Mouse (Mus musculus): ENCODE results near the gene Cpn1. TPM values are rescaled to one million over a fixed set of nuclear protein-coding genes. Genes with fewer than 3 reads are reported as not detected.

Cpn1 gene
- polyA plus RNA-seq, 1 experiment from 2014 or later, result 0.24 TPM

- Histone ChIP-seq H3K4me3 (ENCODE audit: low read depth, low read length) (no peak overlapping the region), H3K9me3 (replicated peaks; ENCODE audit: control insufficient read depth, low read length) (no peaks in the 10 kb centered on the region), H3K27me3 (replicated peaks; ENCODE audit: control insufficient read depth, insufficient read depth, low read length) (no peaks in the 10 kb centered on the region), H3K36me3 (ENCODE audit: control insufficient read depth, insufficient read depth, low read length) (no peaks in the 10 kb centered on the region), H3K9ac (ENCODE audit: low read length) (no peak overlapping the region), H3K27ac (ENCODE audit: low read depth, low read length) (no peak overlapping the region), H3K4me2 (ENCODE audit: low read length) (no peak overlapping the region), H3K4me1 (ENCODE audit: control insufficient read depth, insufficient read depth, low read length) (no peaks in the 10 kb centered on the region)
- no peak for DNase-seq (ENCODE audit: low spot score)
- 95% methylated on average over 4 of the region's 4 CpGs for WGBS
- no peak for ATAC-seq
These were observed 35.1 kb upstream of the Cpn1 start for GRCm38 (mm10) chr19:44021502-44021901.

GRCm38 (mm10) chr19:44019739-44020138 is 33.4 kb upstream of the Cpn1 start:
- Histone ChIP-seq H3K9me3 (replicated peaks; ENCODE audit: control insufficient read depth, low read length) (no peaks in the 10 kb centered on the region), H3K4me2 (ENCODE audit: low read length) (no peak overlapping the region), H3K4me3 (ENCODE audit: low read depth, low read length) (no peak overlapping the region), H3K9ac (ENCODE audit: low read length) (no peak overlapping the region), H3K27me3 (replicated peaks; ENCODE audit: control insufficient read depth, insufficient read depth, low read length) (no peaks in the 10 kb centered on the region), H3K36me3 (ENCODE audit: control insufficient read depth, insufficient read depth, low read length) (no peaks in the 10 kb centered on the region), H3K4me1 (ENCODE audit: control insufficient read depth, insufficient read depth, low read length) (no peaks in the 10 kb centered on the region), H3K27ac (ENCODE audit: low read depth, low read length) (no peak overlapping the region)
- ATAC-seq, result no peak
- DNase-seq (ENCODE audit: low spot score), result no peak
- 50% methylated on average over 7 of the region's 7 CpGs for WGBS

GRCm38 (mm10) chr19:44013862-44014261 is 27.5 kb upstream of the Cpn1 start:
- ATAC-seq (no peak), DNase-seq (ENCODE audit: low spot score) (no peak)
- H3K4me1 ChIP-seq (ENCODE audit: control insufficient read depth, insufficient read depth, low read length), result no peaks in the 10 kb centered on the region
- H3K27me3 ChIP-seq (replicated peaks; ENCODE audit: control insufficient read depth, insufficient read depth, low read length), result no peaks in the 10 kb centered on the region
- H3K9ac ChIP-seq (ENCODE audit: low read length), result no peak overlapping the region
- no peak overlapping the region for H3K4me3 ChIP-seq (ENCODE audit: low read depth, low read length)
- 89% methylated on average over 6 of the region's 6 CpGs for WGBS
- no peak overlapping the region for H3K27ac ChIP-seq (ENCODE audit: low read depth, low read length)
- H3K4me2 ChIP-seq (ENCODE audit: low read length), result no peak overlapping the region
- H3K9me3 ChIP-seq (replicated peaks; ENCODE audit: control insufficient read depth, low read length), result no peaks in the 10 kb centered on the region
- H3K36me3 ChIP-seq (ENCODE audit: control insufficient read depth, insufficient read depth, low read length), result no peaks in the 10 kb centered on the region

GRCm38 (mm10) chr19:44008784-44009183 is 22.4 kb upstream of the Cpn1 start:
- Histone ChIP-seq H3K9ac (ENCODE audit: low read length) (no peak overlapping the region), H3K27me3 (replicated peaks; ENCODE audit: control insufficient read depth, insufficient read depth, low read length) (no peaks in the 10 kb centered on the region), H3K9me3 (replicated peaks; ENCODE audit: control insufficient read depth, low read length) (no peaks in the 10 kb centered on the region), H3K4me3 (ENCODE audit: low read depth, low read length) (no peak overlapping the region), H3K27ac (ENCODE audit: low read depth, low read length) (no peak overlapping the region), H3K4me1 (ENCODE audit: control insufficient read depth, insufficient read depth, low read length) (no peaks in the 10 kb centered on the region), H3K36me3 (ENCODE audit: control insufficient read depth, insufficient read depth, low read length) (no peaks in the 10 kb centered on the region), H3K4me2 (ENCODE audit: low read length) (no peak overlapping the region)
- ATAC-seq, result no peak
- WGBS, result 63% methylated on average over 15 of the region's 15 CpGs
- no peak for DNase-seq (ENCODE audit: low spot score)

- WGBS, result 41% methylated on average over 12 of the region's 12 CpGs
- Histone ChIP-seq H3K4me1 (ENCODE audit: control insufficient read depth, insufficient read depth, low read length) (no peaks in the 10 kb centered on the region), H3K27me3 (replicated peaks; ENCODE audit: control insufficient read depth, insufficient read depth, low read length) (no peaks in the 10 kb centered on the region), H3K9me3 (replicated peaks; ENCODE audit: control insufficient read depth, low read length) (no peaks in the 10 kb centered on the region), H3K9ac (ENCODE audit: low read length) (no peak overlapping the region), H3K36me3 (ENCODE audit: control insufficient read depth, insufficient read depth, low read length) (no peaks in the 10 kb centered on the region), H3K27ac (ENCODE audit: low read depth, low read length) (no peak overlapping the region), H3K4me2 (ENCODE audit: low read length) (no peak overlapping the region), H3K4me3 (ENCODE audit: low read depth, low read length) (no peak overlapping the region)
- DNase-seq (ENCODE audit: low spot score) (no peak), ATAC-seq (no peak)
These were observed 20.8 kb upstream of the Cpn1 start for GRCm38 (mm10) chr19:44007186-44007585.

- no peak overlapping the region for H3K4me2 ChIP-seq (ENCODE audit: low read length)
- no peak for ATAC-seq
- H3K4me3 ChIP-seq (ENCODE audit: low read depth, low read length), result no peak overlapping the region
- H3K36me3 ChIP-seq (ENCODE audit: control insufficient read depth, insufficient read depth, low read length), result no peaks in the 10 kb centered on the region
- no peaks in the 10 kb centered on the region for H3K27me3 ChIP-seq (replicated peaks; ENCODE audit: control insufficient read depth, insufficient read depth, low read length)
- no peak overlapping the region for H3K27ac ChIP-seq (ENCODE audit: low read depth, low read length)
- no peaks in the 10 kb centered on the region for H3K9me3 ChIP-seq (replicated peaks; ENCODE audit: control insufficient read depth, low read length)
- no peak for DNase-seq (ENCODE audit: low spot score)
- H3K4me1 ChIP-seq (ENCODE audit: control insufficient read depth, insufficient read depth, low read length), result no peaks in the 10 kb centered on the region
- WGBS, result 76% methylated on average over 4 of the region's 4 CpGs
- H3K9ac ChIP-seq (ENCODE audit: low read length), result no peak overlapping the region
These were observed 18.7 kb upstream of the Cpn1 start for GRCm38 (mm10) chr19:44005025-44005424.

- no peaks in the 10 kb centered on the region for H3K27me3 ChIP-seq (replicated peaks; ENCODE audit: control insufficient read depth, insufficient read depth, low read length)
- H3K4me2 ChIP-seq (ENCODE audit: low read length), result no peak overlapping the region
- H3K9me3 ChIP-seq (replicated peaks; ENCODE audit: control insufficient read depth, low read length), result no peaks in the 10 kb centered on the region
- 85% methylated on average over 2 of the region's 2 CpGs for WGBS
- no peaks in the 10 kb centered on the region for H3K4me1 ChIP-seq (ENCODE audit: control insufficient read depth, insufficient read depth, low read length)
- no peak overlapping the region for H3K27ac ChIP-seq (ENCODE audit: low read depth, low read length)
- H3K9ac ChIP-seq (ENCODE audit: low read length), result no peak overlapping the region
- no peak overlapping the region for H3K4me3 ChIP-seq (ENCODE audit: low read depth, low read length)
- no peak for ATAC-seq
- DNase-seq (ENCODE audit: low spot score), result no peak
- H3K36me3 ChIP-seq (ENCODE audit: control insufficient read depth, insufficient read depth, low read length), result no peaks in the 10 kb centered on the region
These were observed 17.9 kb upstream of the Cpn1 start for GRCm38 (mm10) chr19:44004261-44004660.

- no peak overlapping the region for H3K4me3 ChIP-seq (ENCODE audit: low read depth, low read length)
- H3K27ac ChIP-seq (ENCODE audit: low read depth, low read length), result no peak overlapping the region
- no peaks in the 10 kb centered on the region for H3K36me3 ChIP-seq (ENCODE audit: control insufficient read depth, insufficient read depth, low read length)
- no peaks in the 10 kb centered on the region for H3K4me1 ChIP-seq (ENCODE audit: control insufficient read depth, insufficient read depth, low read length)
- no peak overlapping the region for H3K4me2 ChIP-seq (ENCODE audit: low read length)
- 84% methylated on average over 5 of the region's 5 CpGs for WGBS
- H3K9ac ChIP-seq (ENCODE audit: low read length), result no peak overlapping the region
- ATAC-seq (no peak), DNase-seq (ENCODE audit: low spot score) (no peak)
- no peaks in the 10 kb centered on the region for H3K9me3 ChIP-seq (replicated peaks; ENCODE audit: control insufficient read depth, low read length)
- no peaks in the 10 kb centered on the region for H3K27me3 ChIP-seq (replicated peaks; ENCODE audit: control insufficient read depth, insufficient read depth, low read length)
These were observed 14.4 kb upstream of the Cpn1 start for GRCm38 (mm10) chr19:44000720-44001119.

- Histone ChIP-seq H3K36me3 (ENCODE audit: control insufficient read depth, insufficient read depth, low read length) (no peaks in the 10 kb centered on the region), H3K4me3 (ENCODE audit: low read depth, low read length) (no peak overlapping the region), H3K9me3 (replicated peaks; ENCODE audit: control insufficient read depth, low read length) (no peaks in the 10 kb centered on the region), H3K9ac (ENCODE audit: low read length) (no peak overlapping the region), H3K4me1 (ENCODE audit: control insufficient read depth, insufficient read depth, low read length) (no peaks in the 10 kb centered on the region), H3K27ac (ENCODE audit: low read depth, low read length) (no peak overlapping the region), H3K4me2 (ENCODE audit: low read length) (no peak overlapping the region), H3K27me3 (replicated peaks; ENCODE audit: control insufficient read depth, insufficient read depth, low read length) (no peaks in the 10 kb centered on the region)
- 91% methylated on average over 1 of the region's 1 CpGs for WGBS
- ATAC-seq (no peak), DNase-seq (ENCODE audit: low spot score) (no peak)
These were observed 13.7 kb upstream of the Cpn1 start for GRCm38 (mm10) chr19:44000061-44000460.
